Mouse (Mus musculus) kidney, embryonic 16.5 days (tissue): ENCODE measurements at regions not wholly inside any gene's neighbourhood (a gene's known extent, or its start where the extent isn't known, plus 50 kb on each side); places are given as distances from the start of the nearest gene placed in this dataset.

Experiments used
- ATAC-seq: fragments of 200-750 bp; cut with Nextera tagmentation; 2 replicates; pipeline ENCODE4 v1.8.0; 2017; ENCODE audit warnings: moderate TSS enrichment; ENCODE audit not compliant: low FRiP score, low TSS enrichment
- H3K27ac ChIP-seq: fragments of 300-500 bp; sonication (generic); 2 replicates; pipeline ENCODE4 v1.5.1; 2014; ENCODE audit warnings: low read length
- H3K27me3 ChIP-seq: fragments of 300-500 bp; sonication (generic); 2 replicates; pipeline ENCODE4 v1.6.1; 2014; ENCODE audit warnings: low read length, control low read depth, mixed read lengths; ENCODE audit not compliant: insufficient read depth
- H3K36me3 ChIP-seq: fragments of 300-500 bp; sonication (generic); 2 replicates; pipeline ENCODE4 v1.6.1; 2014; ENCODE audit warnings: low read length, control low read depth, mixed read lengths; ENCODE audit not compliant: insufficient read depth
- H3K4me1 ChIP-seq: fragments of 300-500 bp; sonication (generic); 2 replicates; pipeline ENCODE4 v1.6.1; 2014; ENCODE audit warnings: low read length, control low read depth, mixed read lengths; ENCODE audit not compliant: insufficient read depth
- H3K4me2 ChIP-seq: fragments of 300-500 bp; sonication (generic); replicated peaks from 2 replicates; pipeline ENCODE4 v1.6.1; 2014; ENCODE audit warnings: low read depth, low read length
- H3K4me3 ChIP-seq: fragments of 300-500 bp; sonication (generic); 2 replicates; pipeline ENCODE4 v1.5.1; 2014; ENCODE audit warnings: mild to moderate bottlenecking, low read length
- H3K9ac ChIP-seq: fragments of 300-500 bp; sonication (generic); replicated peaks from 2 replicates; pipeline ENCODE4 v1.6.1; 2014; ENCODE audit warnings: low read length
- H3K9me3 ChIP-seq: fragments of 300-500 bp; sonication (generic); 2 replicates; pipeline ENCODE4 v1.6.1; 2016; ENCODE audit warnings: low read length, control low read depth
- WGBS: fragments of 180-500 bp; shearing (Covaris S2); extraction: QIAGEN DNeasy Blood & Tissue Kit; methylation state at CpG from one replicate; pipeline ENCODE4 v1.1.7; 2014; 5-methylcytosine and 5-hydroxymethylcytosine counted together

GRCm38 (mm10) chr4:78666326-78666725, 454.6 kb upstream of the Ptprd start:
- H3K27me3 ChIP-seq = no peaks in the 10 kb centered on the region
- H3K4me2 ChIP-seq = no peak overlapping the region
- no peaks in the 10 kb centered on the region for H3K36me3 ChIP-seq
- no peak overlapping the region for H3K9ac ChIP-seq
- no peak overlapping the region for H3K4me3 ChIP-seq
- ATAC-seq = no peak
- H3K4me1 ChIP-seq = no peaks in the 10 kb centered on the region
- H3K27ac ChIP-seq = no peak overlapping the region
- no peaks in the 10 kb centered on the region for H3K9me3 ChIP-seq
- WGBS = 73% methylated on average over 1 of the region's 1 CpGs

GRCm38 (mm10) chr4:78642773-78643172, 431.0 kb upstream of the Ptprd start:
- H3K27ac ChIP-seq = no peak overlapping the region
- no peaks in the 10 kb centered on the region for H3K4me1 ChIP-seq
- no peak overlapping the region for H3K9ac ChIP-seq
- 89% methylated on average over 1 of the region's 1 CpGs for WGBS
- H3K4me2 ChIP-seq = no peak overlapping the region
- H3K4me3 ChIP-seq = no peak overlapping the region
- no peaks in the 10 kb centered on the region for H3K27me3 ChIP-seq
- no peaks in the 10 kb centered on the region for H3K36me3 ChIP-seq
- ATAC-seq = no peak
- H3K9me3 ChIP-seq = no peaks in the 10 kb centered on the region

DNA sequence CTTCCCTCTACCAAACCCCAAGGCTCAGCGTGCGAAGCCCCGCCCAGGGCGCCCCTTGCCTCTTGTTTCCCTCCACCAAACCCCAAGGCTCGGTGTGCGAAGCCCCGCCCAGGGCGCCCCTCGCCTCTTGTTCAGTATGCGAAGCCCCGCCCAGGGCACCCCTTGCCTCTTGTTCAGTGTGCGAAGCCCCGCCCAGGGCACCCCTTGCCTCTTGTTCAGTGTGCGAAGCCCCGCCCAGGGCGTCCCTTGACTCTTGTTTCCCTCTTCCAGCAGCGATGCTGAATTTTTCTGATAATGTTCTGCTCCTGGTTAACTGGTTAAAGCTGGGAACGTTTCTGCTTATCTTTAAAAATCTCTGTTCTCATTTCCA, 394.7 kb upstream of the Ptprd start:
- no peaks in the 10 kb centered on the region for H3K27me3 ChIP-seq
- H3K36me3 ChIP-seq = no peaks in the 10 kb centered on the region
- H3K9me3 ChIP-seq = no peaks in the 10 kb centered on the region
- peak overlapping the region; percentile 64 for H3K4me2 ChIP-seq
- peak overlapping the region; percentile 40 for H3K4me3 ChIP-seq
- H3K9ac ChIP-seq = peak overlapping the region; percentile 35; the same call in 1 of the 2 replicates
- 22% methylated on average over 18 of the region's 18 CpGs for WGBS
- peak; percentile 80; the same call in 1 of the 2 replicates for ATAC-seq
- H3K4me1 ChIP-seq = no peaks in the 10 kb centered on the region
- H3K27ac ChIP-seq = no peak overlapping the region

DNA sequence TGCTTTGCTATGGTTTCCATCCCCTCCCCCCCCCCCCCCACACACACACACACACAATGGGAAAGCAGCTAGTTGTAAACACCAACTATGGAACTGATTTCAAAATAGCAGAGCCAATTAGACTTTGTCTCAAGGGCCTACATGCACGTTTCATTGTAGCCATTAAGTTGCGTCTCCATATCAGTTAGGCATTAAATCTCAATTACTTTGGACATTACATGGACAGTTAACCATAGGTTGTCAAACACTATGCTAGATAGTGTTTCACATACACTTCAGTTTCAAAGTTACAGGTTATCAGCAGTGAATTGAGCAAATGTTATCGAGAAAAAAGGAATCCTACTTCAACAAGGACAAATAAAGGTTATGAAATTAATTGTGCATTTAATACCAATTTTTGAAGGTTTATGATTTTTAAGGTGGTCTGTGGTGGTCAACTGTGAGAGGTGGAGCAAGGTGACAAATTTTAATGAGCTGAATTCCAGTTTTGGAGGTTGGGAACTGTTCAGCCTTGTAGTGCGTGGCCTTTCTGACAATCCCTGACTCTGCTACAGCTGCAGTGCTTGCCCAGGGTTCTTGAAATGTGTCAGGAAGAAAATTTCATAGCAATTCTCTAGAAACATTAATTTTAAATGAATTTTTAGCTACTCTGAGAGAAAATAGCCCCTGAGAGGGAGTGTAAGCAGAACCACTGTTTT, 394.2 kb upstream of the Ptprd start:
- H3K4me2 ChIP-seq = peak overlapping the region; percentile 64
- H3K27ac ChIP-seq = no peak overlapping the region
- peak; percentile 19; the same call in 1 of the 2 replicates for ATAC-seq
- H3K27me3 ChIP-seq = no peaks in the 10 kb centered on the region
- H3K9ac ChIP-seq = peak overlapping the region; percentile 35; the same call in 1 of the 2 replicates
- no peaks in the 10 kb centered on the region for H3K9me3 ChIP-seq
- H3K36me3 ChIP-seq = no peaks in the 10 kb centered on the region
- no peaks in the 10 kb centered on the region for H3K4me1 ChIP-seq
- WGBS = 41% methylated on average over 4 of the region's 4 CpGs
- peak overlapping the region; percentile 40 for H3K4me3 ChIP-seq

DNA sequence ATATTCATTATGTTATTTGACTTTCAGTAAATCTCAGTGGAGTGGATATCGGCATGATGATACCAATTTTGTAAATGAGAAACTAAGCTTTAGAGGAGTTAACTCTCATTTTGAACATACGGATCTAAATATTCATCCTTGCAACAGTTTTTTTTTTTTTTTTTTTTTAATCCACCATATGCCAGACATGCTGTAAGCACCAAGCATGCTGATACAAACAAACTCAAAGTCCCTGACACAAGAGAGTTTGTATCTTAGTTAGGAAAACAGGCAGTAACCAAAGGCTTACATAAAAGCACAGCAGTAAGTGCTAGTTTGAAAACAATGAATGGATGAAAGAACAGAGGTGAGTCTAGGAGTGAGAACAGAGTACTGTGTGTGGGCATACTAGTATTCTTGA, 369.8 kb upstream of the Ptprd start:
- H3K4me3 ChIP-seq = no peak overlapping the region
- no peak overlapping the region for H3K9ac ChIP-seq
- H3K4me2 ChIP-seq = no peak overlapping the region
- H3K4me1 ChIP-seq = no peaks in the 10 kb centered on the region
- H3K9me3 ChIP-seq = no peaks in the 10 kb centered on the region
- 93% methylated on average over 2 of the region's 2 CpGs for WGBS
- H3K36me3 ChIP-seq = no peaks in the 10 kb centered on the region
- no peak for ATAC-seq
- no peaks in the 10 kb centered on the region for H3K27me3 ChIP-seq
- H3K27ac ChIP-seq = no peak overlapping the region

- no peaks in the 10 kb centered on the region for H3K27me3 ChIP-seq
- no peak overlapping the region for H3K27ac ChIP-seq
- H3K36me3 ChIP-seq = no peaks in the 10 kb centered on the region
- no peak overlapping the region for H3K4me3 ChIP-seq
- H3K9ac ChIP-seq = no peak overlapping the region
- ATAC-seq = no peak
- 77% methylated on average over 2 of the region's 2 CpGs for WGBS
- no peaks in the 10 kb centered on the region for H3K4me1 ChIP-seq
- H3K4me2 ChIP-seq = no peak overlapping the region
- H3K9me3 ChIP-seq = no peaks in the 10 kb centered on the region
Measured at GRCm38 (mm10) chr4:78565356-78565755, 353.6 kb upstream of the Ptprd start.
